Mouse (Mus musculus): ENCODE data around the gene Cntfr. TPM values are rescaled to one million over a fixed set of nuclear protein-coding genes. Genes with fewer than 3 reads are reported as not detected.

Gene Cntfr
- polyA plus RNA-seq, 1 experiment from 2014 or later, result 6.4 TPM

DNA sequence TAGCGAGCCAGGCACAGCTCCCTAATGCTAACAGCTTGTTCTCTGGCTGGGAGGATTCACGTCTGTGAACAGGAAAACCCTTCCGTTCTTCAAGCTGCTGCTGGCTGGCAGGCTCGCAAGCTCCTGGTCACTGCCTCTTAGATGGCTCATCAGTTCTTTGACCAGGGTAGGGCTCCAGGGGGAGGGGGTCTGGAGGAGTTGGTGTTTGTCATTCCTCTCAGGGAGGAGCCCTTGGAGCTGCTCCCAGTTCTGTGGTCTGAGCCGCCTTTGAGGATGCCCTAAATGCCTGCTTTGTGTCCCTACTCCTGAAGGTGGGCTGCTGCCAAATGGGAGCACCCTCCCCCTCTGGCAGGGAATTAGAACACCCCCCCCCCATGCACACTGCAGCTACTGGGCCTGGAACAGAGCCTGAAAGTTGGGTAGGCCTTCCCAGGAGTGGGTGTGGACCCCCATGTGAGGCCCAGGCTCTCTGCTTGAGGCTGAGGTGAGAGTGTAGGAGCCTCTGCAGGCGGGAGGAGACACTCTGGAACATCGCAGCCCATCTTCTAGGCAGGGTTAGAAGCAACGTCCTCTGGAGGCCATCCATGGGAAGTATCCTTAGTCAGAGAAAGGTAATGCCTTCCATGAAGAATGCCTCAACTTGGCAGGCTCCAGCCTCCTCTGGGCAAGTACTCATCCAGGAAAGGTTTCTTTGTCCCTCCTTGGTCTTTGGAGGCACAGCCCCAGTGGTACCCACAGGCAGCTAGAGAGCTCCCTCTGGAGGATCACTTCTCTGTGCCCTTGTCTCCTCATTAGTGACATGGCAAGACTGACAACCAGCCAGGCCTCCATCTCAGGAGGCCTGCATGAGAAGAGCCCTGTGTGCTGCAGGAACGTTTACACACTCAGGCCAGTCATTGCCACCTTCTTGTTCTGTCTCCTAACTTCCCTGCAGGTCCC, 81.0 kb downstream of the Cntfr start:
- Histone ChIP-seq H3K9me3 (no peaks in the 10 kb centered on the region), H3K27ac (no peak overlapping the region), H3K4me3 (replicated peaks) (no peak overlapping the region), H3K27me3 (replicated peaks) (0 out of 2 replicates have a peak, but pooled peaks cover 7% of the 10 kb centered on the region), H3K9ac (no peak overlapping the region), H3K4me1 (replicated peaks) (no peaks in the 10 kb centered on the region), H3K4me2 (replicated peaks) (no peak overlapping the region), H3K36me3 (no peaks in the 10 kb centered on the region)
- ATAC-seq, result 0 out of 2 replicates have a peak, but pooled peaks have one; percentile 39
- WGBS, result 54% methylated on average over 9 of the region's 9 CpGs

DNA sequence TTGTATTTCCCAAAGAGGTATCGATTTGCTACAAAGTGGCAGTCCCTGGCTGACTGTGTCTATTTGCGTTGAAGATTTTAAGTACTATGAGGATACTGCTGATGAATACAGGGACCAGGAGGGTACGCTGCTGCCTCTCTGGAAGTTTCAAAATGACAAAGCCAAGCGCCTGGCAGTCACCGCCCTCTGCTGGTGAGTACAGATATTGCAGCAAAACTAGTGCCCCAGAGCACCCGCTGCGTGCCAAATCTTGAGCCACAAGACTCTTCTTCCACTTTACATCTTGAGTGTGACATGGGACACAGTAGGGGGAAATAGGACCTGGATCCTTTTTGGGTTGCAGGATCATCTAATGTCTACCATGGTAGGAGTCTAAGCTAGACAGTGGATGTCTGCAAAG, 82.7 kb downstream of the Cntfr start:
- Histone ChIP-seq H3K36me3 (no peaks in the 10 kb centered on the region), H3K9ac (no peak overlapping the region), H3K27me3 (replicated peaks) (0 out of 2 replicates have a peak, but pooled peaks cover 5% of the 10 kb centered on the region), H3K9me3 (no peaks in the 10 kb centered on the region), H3K4me3 (replicated peaks) (no peak overlapping the region), H3K4me2 (replicated peaks) (no peak overlapping the region), H3K27ac (no peak overlapping the region), H3K4me1 (replicated peaks) (no peaks in the 10 kb centered on the region)
- WGBS, result 11% methylated on average over 7 of the region's 7 CpGs
- peak; percentile 31; the same call in 1 of the 2 replicates for ATAC-seq

DNA sequence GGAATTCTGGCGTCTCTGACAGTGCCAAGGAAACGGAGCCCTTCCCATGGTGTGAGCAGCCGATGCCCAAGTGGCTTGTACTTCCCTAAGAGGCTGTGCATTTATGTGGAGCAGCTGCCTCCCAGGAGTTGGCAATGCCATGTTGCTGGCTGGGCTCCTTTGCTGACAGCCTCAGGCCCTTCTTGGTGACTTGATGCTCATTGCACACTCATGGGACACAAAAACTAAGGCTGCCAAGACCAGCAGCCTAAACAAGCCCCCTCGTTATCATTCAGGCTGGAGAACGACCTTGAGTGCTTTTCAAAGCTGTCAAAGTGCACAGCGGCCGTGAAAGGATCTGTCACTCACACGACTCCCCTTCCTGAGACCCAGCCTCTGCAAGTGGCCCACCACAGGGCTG, 84.7 kb downstream of the Cntfr start:
- Histone ChIP-seq H3K4me2 (replicated peaks) (no peak overlapping the region), H3K4me3 (replicated peaks) (no peak overlapping the region), H3K4me1 (replicated peaks) (no peaks in the 10 kb centered on the region), H3K27ac (no peak overlapping the region), H3K9ac (no peak overlapping the region), H3K9me3 (no peaks in the 10 kb centered on the region), H3K27me3 (replicated peaks) (0 out of 2 replicates have a peak, but pooled peaks cover 5% of the 10 kb centered on the region), H3K36me3 (no peaks in the 10 kb centered on the region)
- WGBS, result 58% methylated on average over 8 of the region's 8 CpGs
- no peak for ATAC-seq

DNA sequence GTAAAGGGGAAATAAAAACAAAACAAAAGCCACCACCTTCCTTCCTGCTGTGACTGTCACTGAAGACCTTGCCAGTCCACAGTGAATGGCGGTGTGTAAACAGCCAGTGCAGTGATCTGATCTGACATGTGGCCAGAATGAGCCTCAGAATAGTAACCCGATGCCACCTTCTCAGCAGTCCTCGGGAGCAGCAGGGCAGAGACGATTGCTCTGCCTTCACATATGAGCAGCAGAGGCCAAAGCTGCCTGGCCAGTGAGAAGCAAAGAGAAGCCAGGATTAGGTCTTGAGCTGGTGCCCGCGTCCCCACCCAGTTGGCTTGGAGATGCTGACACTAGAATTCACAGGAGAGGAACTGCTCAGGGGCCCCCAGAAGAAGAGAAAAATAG, 86.3 kb downstream of the Cntfr start:
- Histone ChIP-seq H3K9ac (no peak overlapping the region), H3K9me3 (no peaks in the 10 kb centered on the region), H3K4me2 (replicated peaks) (no peak overlapping the region), H3K36me3 (no peaks in the 10 kb centered on the region), H3K4me1 (replicated peaks) (no peaks in the 10 kb centered on the region), H3K27me3 (replicated peaks) (0 out of 2 replicates have a peak, but pooled peaks cover 5% of the 10 kb centered on the region), H3K4me3 (replicated peaks) (no peak overlapping the region), H3K27ac (no peak overlapping the region)
- ATAC-seq, result no peak
- WGBS, result 49% methylated on average over 6 of the region's 6 CpGs

DNA sequence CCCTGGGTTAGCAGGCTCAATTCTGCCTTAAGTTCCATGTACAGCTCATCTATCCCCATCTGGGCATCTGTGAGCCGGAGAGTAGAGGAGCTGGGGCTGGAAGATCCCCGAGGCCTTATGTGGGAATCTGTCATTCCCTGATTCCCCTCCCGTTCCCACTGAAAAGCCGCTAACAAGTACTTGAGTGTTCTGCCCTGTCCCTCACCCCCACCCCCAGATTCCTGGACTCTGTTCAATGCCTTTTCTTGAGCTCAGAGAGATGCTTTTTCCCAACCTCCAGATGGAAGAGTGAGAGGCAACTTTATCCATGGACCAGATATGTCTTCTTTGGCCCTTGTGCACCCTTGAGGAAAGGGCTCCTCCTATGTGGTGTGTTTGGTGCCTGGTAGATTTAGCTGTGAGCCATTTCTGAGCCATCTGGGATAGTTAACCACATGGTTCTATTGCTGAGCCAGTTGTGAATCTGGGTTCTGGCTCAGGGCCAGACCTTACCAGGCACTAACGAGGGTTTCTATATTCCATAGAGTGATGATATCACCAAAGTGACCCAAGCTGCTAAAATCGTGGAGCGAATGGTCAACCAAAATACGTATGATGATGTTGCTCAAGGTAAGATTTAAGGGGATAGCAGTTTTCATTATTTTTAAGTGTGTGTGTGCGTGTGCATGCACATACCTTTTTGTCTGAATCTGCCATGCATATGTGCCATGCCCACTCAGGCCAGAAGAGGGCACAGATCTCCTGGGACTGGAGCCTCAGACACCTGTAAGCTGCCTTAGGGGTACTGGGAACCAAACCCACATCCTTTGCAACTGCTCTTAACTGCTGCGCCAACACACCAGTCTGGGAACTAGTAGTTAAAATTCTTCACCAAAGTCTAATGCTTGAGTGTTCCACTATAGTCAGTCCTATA, 87.0 kb downstream of the Cntfr start:
- no peaks in the 10 kb centered on the region for H3K27me3 ChIP-seq (replicated peaks)
- H3K4me1 ChIP-seq (replicated peaks), result no peaks in the 10 kb centered on the region
- no peaks in the 10 kb centered on the region for H3K9me3 ChIP-seq
- no peak overlapping the region for H3K4me2 ChIP-seq (replicated peaks)
- H3K36me3 ChIP-seq, result no peaks in the 10 kb centered on the region
- H3K9ac ChIP-seq, result no peak overlapping the region
- no peak overlapping the region for H3K27ac ChIP-seq
- H3K4me3 ChIP-seq (replicated peaks), result no peak overlapping the region
- WGBS, result 77% methylated on average over 10 of the region's 10 CpGs
- no peak for ATAC-seq

Other genes starting within 250 kb of the Cntfr start
- 5.2 and 6.8 TPM in 2 replicates for gene Kif24, start 232.2 kb downstream of the Cntfr start, polyA plus RNA-seq (2015; fragmentation: Nextera tagmentation; extraction: Ambion mirVana)
- 61.4 and 62.3 TPM in 2 replicates for gene Nudt2, start 231.9 kb downstream of the Cntfr start, polyA plus RNA-seq (2015; fragmentation: Nextera tagmentation; extraction: Ambion mirVana)
- gene AI464131, start 194.0 kb downstream of the Cntfr start, polyA plus RNA-seq (2015; fragmentation: Nextera tagmentation; extraction: Ambion mirVana), result 8.1 and 9.4 TPM in 2 replicates
- gene 1110017D15Rik, start 179.8 kb downstream of the Cntfr start, polyA plus RNA-seq (2015; fragmentation: Nextera tagmentation; extraction: Ambion mirVana), result 0.28 and 0.55 TPM in 2 replicates
- gene Fam219a, start 127.6 kb downstream of the Cntfr start, polyA plus RNA-seq (2015; fragmentation: Nextera tagmentation; extraction: Ambion mirVana), result 2.3 TPM in 2 replicates
- gene Dnaic1, start 127.3 kb downstream of the Cntfr start, polyA plus RNA-seq (2015; fragmentation: Nextera tagmentation; extraction: Ambion mirVana), result 5.6 and 5.8 TPM in 2 replicates
- 10.8 and 11.2 TPM in 2 replicates for gene Enho, start 56.8 kb downstream of the Cntfr start, polyA plus RNA-seq (2015; fragmentation: Nextera tagmentation; extraction: Ambion mirVana)
- gene Il11ra1, start 2.9 kb upstream of the Cntfr start, polyA plus RNA-seq (2015; fragmentation: Nextera tagmentation; extraction: Ambion mirVana), result 127 and 129 TPM in 2 replicates
- gene Rpp25l, start 16.4 kb upstream of the Cntfr start, polyA plus RNA-seq (2015; fragmentation: Nextera tagmentation; extraction: Ambion mirVana), result 58.8 and 65.0 TPM in 2 replicates
- 122 and 131 TPM in 2 replicates for gene Dctn3, start 26.1 kb upstream of the Cntfr start, polyA plus RNA-seq (2015; fragmentation: Nextera tagmentation; extraction: Ambion mirVana)
- gene Arid3c, start 34.1 kb upstream of the Cntfr start, polyA plus RNA-seq (2015; fragmentation: Nextera tagmentation; extraction: Ambion mirVana), result not detected in 2 replicates
- gene Galt, start 58.1 kb upstream of the Cntfr start, polyA plus RNA-seq (2015; fragmentation: Nextera tagmentation; extraction: Ambion mirVana), result 64.8 and 70.9 TPM in 2 replicates
- 94.7 and 108 TPM in 2 replicates for gene Sigmar1, start 59.1 kb upstream of the Cntfr start, polyA plus RNA-seq (2015; fragmentation: Nextera tagmentation; extraction: Ambion mirVana)
- 30.5 and 31.9 TPM in 2 replicates for gene Ccl27a, start 77.2 kb upstream of the Cntfr start, polyA plus RNA-seq (2015; fragmentation: Nextera tagmentation; extraction: Ambion mirVana)
- gene Gm21541, start 206.5 kb upstream of the Cntfr start, polyA plus RNA-seq (2015; fragmentation: Nextera tagmentation; extraction: Ambion mirVana), result 16.9 and 31.6 TPM in 2 replicates
- gene Gm20878, start 244.5 kb upstream of the Cntfr start, polyA plus RNA-seq (2015; fragmentation: Nextera tagmentation; extraction: Ambion mirVana), result 0.70 and 1.5 TPM in 2 replicates

Data from intestine, embryonic 15.5 days (tissue).